Mouse (Mus musculus): Measurements from ENCODE around the gene Il17d. TPM values are rescaled to one million over a fixed set of nuclear protein-coding genes. Genes with fewer than 3 reads are reported as not detected.
A peak's percentile ranks its signal among the peaks of the same experiment; 100 is the strongest.

Gene Il17d
- polyA plus RNA-seq, 1 experiment from 2014 or later: 9.2 TPM

- H3K4me3 ChIP-seq: no peak overlapping the region
- H3K27me3 ChIP-seq: no peaks in the 10 kb centered on the region
- H3K36me3 ChIP-seq: peaks cover 7% of the 10 kb centered on the region
- no peak for ATAC-seq (ENCODE audit: low FRiP score, low read depth)
- no peak overlapping the region for H3K9ac ChIP-seq
- no peak overlapping the region for H3K27ac ChIP-seq
- no peak overlapping the region for H3K4me2 ChIP-seq (replicated peaks)
- H3K9me3 ChIP-seq: no peaks in the 10 kb centered on the region
- WGBS: 97% methylated on average over 1 of the region's 1 CpGs
- H3K4me1 ChIP-seq: no peaks in the 10 kb centered on the region
Observed at GRCm38 (mm10) chr14:57556922-57557321, 32.3 kb downstream of the Il17d start.

GRCm38 (mm10) chr14:57565626-57566025 is 41.0 kb downstream of the Il17d start:
- H3K4me1 ChIP-seq: peaks cover 1% of the 10 kb centered on the region
- H3K4me3 ChIP-seq: no peak overlapping the region
- H3K9me3 ChIP-seq: no peaks in the 10 kb centered on the region
- H3K9ac ChIP-seq: no peak overlapping the region
- H3K4me2 ChIP-seq (replicated peaks): no peak overlapping the region
- no peak overlapping the region for H3K27ac ChIP-seq
- no peak for ATAC-seq (ENCODE audit: low FRiP score, low read depth)
- peaks cover 5% of the 10 kb centered on the region for H3K36me3 ChIP-seq
- no peaks in the 10 kb centered on the region for H3K27me3 ChIP-seq
- WGBS: 87% methylated on average over 6 of the region's 6 CpGs

- H3K4me2 ChIP-seq (replicated peaks): peak within 1 kb of the TSS; percentile 67
- peak; percentile 99 for ATAC-seq (ENCODE audit: low FRiP score, low read depth)
- H3K9ac ChIP-seq: peak within 1 kb of the TSS; percentile 72
- H3K36me3 ChIP-seq: peaks cover 10% of the 10 kb centered on the region
- 9% methylated on average over 35 of the region's 35 CpGs for WGBS
- H3K27ac ChIP-seq: peak within 1 kb of the TSS; percentile 76
- peak within 1 kb of the TSS; percentile 64 for H3K4me3 ChIP-seq
- peaks cover 5% of the 10 kb centered on the region; the same call in 1 of the 2 replicates for H3K9me3 ChIP-seq
- peaks cover 5% of the 10 kb centered on the region for H3K4me1 ChIP-seq
- no peaks in the 10 kb centered on the region for H3K27me3 ChIP-seq
Observed at GRCm38 (mm10) chr14:57571155-57572133, 46.9 kb downstream of the Il17d start, which contains the start of gene Eef1akmt1. Eef1akmt1 (minus strand) TSS chr14:57571612.

GRCm38 (mm10) chr14:57574792-57575587 is 50.4 kb downstream of the Il17d start:
- no peak overlapping the region for H3K9ac ChIP-seq
- peaks cover 5% of the 10 kb centered on the region; the same call in 1 of the 2 replicates for H3K9me3 ChIP-seq
- H3K4me2 ChIP-seq (replicated peaks): no peak overlapping the region
- 83% methylated on average over 6 of the region's 6 CpGs for WGBS
- peaks cover 24% of the 10 kb centered on the region for H3K36me3 ChIP-seq
- H3K27me3 ChIP-seq: no peaks in the 10 kb centered on the region
- no peak for ATAC-seq (ENCODE audit: low FRiP score, low read depth)
- H3K4me1 ChIP-seq: peaks cover 5% of the 10 kb centered on the region
- no peak overlapping the region for H3K27ac ChIP-seq
- no peak overlapping the region for H3K4me3 ChIP-seq

DNA sequence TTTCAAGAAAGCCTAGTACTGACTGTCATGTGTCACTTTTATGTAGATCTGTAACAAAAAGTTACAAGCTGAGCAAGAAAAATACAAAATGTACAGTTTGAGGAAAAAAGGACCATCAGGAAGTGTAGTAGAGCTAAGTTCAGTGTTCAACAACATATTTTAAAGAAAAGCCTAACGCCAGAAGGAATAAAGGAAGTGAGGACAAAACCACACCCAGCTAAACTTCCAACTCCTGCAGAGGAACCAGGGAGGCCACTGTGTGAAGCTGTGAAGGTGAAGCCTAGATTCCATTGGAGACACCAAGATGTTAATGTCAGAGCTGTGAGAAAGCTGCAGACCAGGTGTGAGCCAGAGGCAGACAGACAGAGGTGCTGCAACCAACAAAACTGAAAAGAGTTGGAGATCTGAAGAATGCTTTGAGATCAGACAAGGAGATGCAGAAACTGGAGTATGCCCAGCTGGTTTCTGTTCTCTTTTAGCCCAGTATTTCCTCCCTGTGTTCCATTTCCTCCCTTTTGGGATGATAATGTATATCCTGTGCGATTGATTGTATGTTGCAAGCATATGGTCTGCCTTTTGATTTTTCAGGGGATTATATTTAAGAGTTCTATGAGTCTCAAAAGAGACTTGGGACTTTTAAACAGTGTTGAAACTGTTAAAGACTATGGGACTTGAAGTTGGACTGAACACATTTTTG is 51.9 kb downstream of the Il17d start:
- Histone ChIP-seq H3K4me2 (replicated peaks) (no peak overlapping the region), H3K9ac (no peak overlapping the region), H3K27ac (no peak overlapping the region)

GRCm38 (mm10) chr14:57591830-57592229 is 67.3 kb downstream of the Il17d start:
- 94% methylated on average over 3 of the region's 3 CpGs for WGBS
- no peak for ATAC-seq (ENCODE audit: low FRiP score, low read depth)

More for the DNA sequence above, 51.9 kb downstream of the Il17d start:
- Histone ChIP-seq H3K4me1 (no peaks in the 10 kb centered on the region), H3K4me3 (no peak overlapping the region), H3K36me3 (peaks cover 34% of the 10 kb centered on the region), H3K9me3 (peaks cover 5% of the 10 kb centered on the region; the same call in 1 of the 2 replicates), H3K27me3 (no peaks in the 10 kb centered on the region)
- ATAC-seq (ENCODE audit: low FRiP score, low read depth): no peak
- 88% methylated on average over 2 of the region's 2 CpGs for WGBS

More at GRCm38 (mm10) chr14:57591830-57592229, 67.3 kb downstream of the Il17d start:
- Histone ChIP-seq H3K9me3 (no peaks in the 10 kb centered on the region), H3K4me2 (replicated peaks) (no peak overlapping the region), H3K9ac (no peak overlapping the region), H3K4me3 (no peak overlapping the region), H3K27me3 (no peaks in the 10 kb centered on the region), H3K36me3 (peaks cover 81% of the 10 kb centered on the region), H3K27ac (no peak overlapping the region), H3K4me1 (no peaks in the 10 kb centered on the region)

Other genes with a start within 250 kb of the Il17d start
- 28.6 and 30.0 TPM in 2 replicates for gene Cryl1, start 126.2 kb upstream of the Il17d start, polyA plus RNA-seq (2015; fragmentation: Nextera tagmentation; extraction: Ambion mirVana)
- gene Ift88, start 100.7 kb upstream of the Il17d start, polyA plus RNA-seq (2015; fragmentation: Nextera tagmentation; extraction: Ambion mirVana): 19.0 and 21.5 TPM in 2 replicates
- 101 and 110 TPM in 2 replicates for gene Eef1akmt1, start 46.8 kb downstream of the Il17d start, polyA plus RNA-seq (2015; fragmentation: Nextera tagmentation; extraction: Ambion mirVana)
- 26.4 and 28.2 TPM in 2 replicates for gene Xpo4, start 140.7 kb downstream of the Il17d start, polyA plus RNA-seq (2015; fragmentation: Nextera tagmentation; extraction: Ambion mirVana)
- gene Gm49361, start 221.3 kb downstream of the Il17d start, polyA plus RNA-seq (2015; fragmentation: Nextera tagmentation; extraction: Ambion mirVana): not detected in 2 replicates
- gene Lats2, start 233.6 kb downstream of the Il17d start, polyA plus RNA-seq (2015; fragmentation: Nextera tagmentation; extraction: Ambion mirVana): 27.6 and 29.4 TPM in 2 replicates

All from limb, embryonic 13.5 days (tissue).